Mouse (Mus musculus) C2C12 (cell line): ENCODE data around the gene Adamts9. TPM values are rescaled to one million over a fixed set of nuclear protein-coding genes. Genes with fewer than 3 reads are reported as not detected.

Experiments
- H3K27me3 ChIP-seq: one replicate; pipeline ENCODE4 v1.6.1; 2011; ENCODE audit not compliant: control insufficient read depth, insufficient read depth, insufficient read length
- H3K36me3 ChIP-seq: one replicate; pipeline ENCODE4 v1.6.1; 2011; ENCODE audit not compliant: control insufficient read depth, insufficient read depth
- H3K4me3 ChIP-seq: one replicate; pipeline ENCODE4 v1.5.1; 2011; ENCODE audit warnings: mild to moderate bottlenecking, control low read depth; ENCODE audit not compliant: poor library complexity, insufficient read depth, severe bottlenecking
- H3K79me2 ChIP-seq: one replicate; pipeline ENCODE4 v1.6.1; 2011; ENCODE audit not compliant: control insufficient read depth, insufficient read depth
- H3K79me3 ChIP-seq: one replicate; pipeline ENCODE4 v1.6.1; 2011; ENCODE audit warnings: low read depth, control low read depth
- H3ac ChIP-seq: one replicate; pipeline ENCODE3; 2011; ENCODE audit warnings: low read depth; ENCODE audit not compliant: control insufficient read depth, insufficient read length
- CEBPB ChIP-seq: IDR thresholded peaks from one replicate; pipeline ENCODE4 v1.6.1; 2011; ENCODE audit warnings: low read depth, mild to moderate bottlenecking, control low read depth, moderate library complexity
- CTCF ChIP-seq: IDR thresholded peaks from one replicate; pipeline ENCODE4 v1.5.1; 2011; ENCODE audit not compliant: control insufficient read depth, insufficient read depth, insufficient read length
- FOSL1 ChIP-seq: IDR thresholded peaks from one replicate; pipeline ENCODE4 v1.8.0; 2011; ENCODE audit warnings: mild to moderate bottlenecking, low read length; ENCODE audit not compliant: poor library complexity, insufficient read depth, severe bottlenecking
- MAX ChIP-seq: IDR thresholded peaks from one replicate; pipeline ENCODE4 v1.6.1; 2011; ENCODE audit warnings: mild to moderate bottlenecking, control low read depth
- MYOD1 ChIP-seq: IDR thresholded peaks from one replicate; pipeline ENCODE4 v1.6.1; 2011; ENCODE audit warnings: low read depth; ENCODE audit not compliant: control insufficient read depth, insufficient read length
- MYOG ChIP-seq: IDR thresholded peaks from one replicate; pipeline ENCODE4 v1.6.1; 2011; ENCODE audit not compliant: control insufficient read depth, insufficient read length; ENCODE audit errors: extremely low read depth
- USF1 ChIP-seq: IDR thresholded peaks from one replicate; pipeline ENCODE4 v1.6.1; 2011; ENCODE audit warnings: low read depth, mild to moderate bottlenecking, control low read depth, moderate library complexity
- polyA plus RNA-seq: library from polyadenylated mRNA; unstranded; fragments of >200 nt; fragmentation: generic; extraction: Trizol; gene quantifications from one replicate; pipeline ENCODE4 v1.2.1, GENCODE M21; 2012; ENCODE audit warnings: missing spikeins

Adamts9 gene
- polyA plus RNA-seq, 1 experiment, result 0.04 TPM

DNA sequence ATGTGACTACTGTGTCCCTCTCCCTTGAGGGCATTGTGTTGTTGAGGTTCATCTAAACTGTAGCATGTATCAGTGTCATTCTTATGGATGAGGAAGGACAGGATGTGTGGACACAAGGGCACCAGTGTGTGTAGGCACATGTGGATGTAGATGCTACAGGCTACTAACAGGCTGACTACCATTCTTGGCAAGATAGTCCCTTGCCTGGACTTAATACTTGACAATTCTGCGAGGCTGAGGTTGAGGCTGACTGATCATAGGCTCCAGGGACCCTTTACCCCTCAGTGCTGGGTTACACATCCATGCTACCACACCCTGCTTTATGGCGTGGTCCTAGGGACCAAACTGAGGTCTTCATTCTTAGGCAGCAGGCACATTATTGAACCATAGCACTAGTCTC, 16.1 kb upstream of the Adamts9 start:
- Histone ChIP-seq H3K4me3 (no peak overlapping the region), H3K27me3 (no peaks in the 10 kb centered on the region), H3ac (no peak overlapping the region), H3K79me3 (no peaks in the 10 kb centered on the region), H3K36me3 (no peaks in the 10 kb centered on the region), H3K79me2 (no peaks in the 10 kb centered on the region)
- TF ChIP-seq CEBPB (no peak), MYOG (no peak), MYOD1 (no peak), USF1 (no peak), MAX (no peak), FOSL1 (no peak)

DNA sequence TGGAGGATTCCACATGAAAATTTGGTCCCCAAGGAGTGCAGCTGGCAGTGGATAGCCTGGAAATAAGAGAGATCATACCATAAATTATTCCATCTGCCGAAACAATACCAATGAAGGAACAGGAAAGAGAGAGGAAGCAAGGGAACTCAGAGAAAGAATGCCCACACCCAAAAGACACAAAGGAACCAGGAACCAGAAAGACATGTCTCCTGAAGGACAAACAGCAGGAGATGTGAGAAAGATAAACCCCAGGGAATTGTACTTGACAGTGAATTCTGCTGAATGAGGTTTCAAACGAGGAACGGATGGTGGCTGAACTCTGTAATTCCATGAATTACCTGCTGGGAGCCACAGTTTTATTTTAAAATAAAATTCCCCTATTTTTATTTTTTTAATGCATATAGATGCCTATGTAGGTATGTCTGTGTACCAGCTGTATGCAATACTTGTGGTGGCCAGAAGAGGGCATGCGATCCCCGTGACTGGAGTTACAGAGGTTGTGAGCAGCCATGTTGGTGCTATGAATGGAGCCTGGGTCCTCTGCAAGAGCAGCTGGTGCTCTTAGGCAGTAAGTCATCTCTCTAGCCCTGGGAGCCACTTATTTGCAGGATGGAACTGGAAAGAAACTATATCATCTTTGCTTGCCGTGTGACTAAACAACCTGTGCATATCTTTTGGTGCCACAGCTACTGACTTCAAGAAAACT, 4.2 kb upstream of the Adamts9 start:
- H3K4me3 ChIP-seq, result no peak overlapping the region
- H3K79me2 ChIP-seq, result no peaks in the 10 kb centered on the region
- TF ChIP-seq FOSL1, result no peak
- no peak for TF ChIP-seq USF1
- no peak for TF ChIP-seq MAX
- no peak for TF ChIP-seq MYOD1
- TF ChIP-seq CTCF, result no peak
- TF ChIP-seq CEBPB, result no peak
- no peak for TF ChIP-seq MYOG
- H3ac ChIP-seq, result no peak overlapping the region
- peaks cover 3% of the 10 kb centered on the region for H3K27me3 ChIP-seq
- H3K36me3 ChIP-seq, result no peaks in the 10 kb centered on the region
- no peaks in the 10 kb centered on the region for H3K79me3 ChIP-seq

DNA sequence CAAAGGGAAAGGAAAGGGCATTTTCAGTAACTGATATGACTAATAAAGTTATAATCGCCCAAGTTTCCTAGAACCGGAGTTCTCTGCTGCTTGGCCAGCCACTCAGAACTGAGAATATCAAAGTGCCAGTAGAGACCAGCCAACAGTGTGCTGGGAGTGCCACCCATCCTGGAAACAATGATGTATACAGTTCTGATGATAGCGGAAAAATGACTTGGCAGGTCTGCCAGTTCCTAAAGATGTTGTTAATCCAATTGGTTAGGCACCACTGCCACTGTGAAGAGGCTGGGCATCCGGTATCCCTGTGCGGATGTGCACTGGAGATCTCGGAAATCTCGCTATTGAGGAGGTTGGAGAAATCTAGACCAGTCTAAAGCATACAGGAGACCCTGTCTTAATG, 1.4 kb upstream of the Adamts9 start:
- H3K27me3 ChIP-seq, result peaks cover 7% of the 10 kb centered on the region
- no peaks in the 10 kb centered on the region for H3K79me3 ChIP-seq
- TF ChIP-seq USF1 (no peak), MYOD1 (no peak), MAX (no peak), CTCF (no peak), MYOG (no peak)
- no peaks in the 10 kb centered on the region for H3K79me2 ChIP-seq
- no peak overlapping the region for H3ac ChIP-seq
- no peaks in the 10 kb centered on the region for H3K36me3 ChIP-seq
- H3K4me3 ChIP-seq, result no peak overlapping the region

DNA sequence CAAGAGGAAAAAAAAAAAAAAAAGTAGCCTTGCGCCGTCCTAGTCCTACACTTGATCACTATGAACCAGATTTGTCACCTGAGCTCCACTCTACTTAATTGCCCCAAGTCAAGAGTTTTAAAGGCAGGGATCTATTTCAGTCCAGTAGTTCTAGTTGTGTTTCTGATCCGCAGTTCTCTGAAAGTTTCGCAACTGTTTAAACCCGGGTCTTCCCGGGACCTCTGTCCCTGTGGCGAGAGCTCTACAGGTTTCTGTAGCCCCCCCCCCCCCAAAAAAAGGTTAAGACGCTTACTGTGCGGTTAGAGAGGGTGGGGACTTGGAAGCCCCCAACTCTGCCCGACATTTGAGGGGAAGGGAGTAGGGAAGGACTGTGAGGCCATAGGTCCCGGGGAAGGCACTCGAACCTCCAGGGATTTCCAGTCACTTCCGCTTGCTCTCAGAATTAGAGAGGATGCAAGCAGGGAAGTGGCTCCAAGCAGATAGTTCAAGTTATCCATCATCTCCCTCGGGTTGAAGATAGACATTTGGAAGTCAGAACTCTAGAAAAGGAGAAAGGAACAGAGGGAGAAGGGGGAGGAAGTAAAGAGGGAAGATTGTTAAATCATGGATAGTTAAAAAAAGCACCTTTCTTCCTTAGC, 875 bp upstream of the Adamts9 start:
- peaks cover 7% of the 10 kb centered on the region for H3K27me3 ChIP-seq
- no peak overlapping the region for H3K4me3 ChIP-seq
- H3K79me3 ChIP-seq, result no peaks in the 10 kb centered on the region
- no peaks in the 10 kb centered on the region for H3K36me3 ChIP-seq
- H3K79me2 ChIP-seq, result no peaks in the 10 kb centered on the region
- no peak overlapping the region for H3ac ChIP-seq
- TF ChIP-seq MYOD1 (no peak), MAX (no peak), FOSL1 (no peak), USF1 (no peak), CEBPB (no peak), CTCF (no peak), MYOG (no peak)

DNA sequence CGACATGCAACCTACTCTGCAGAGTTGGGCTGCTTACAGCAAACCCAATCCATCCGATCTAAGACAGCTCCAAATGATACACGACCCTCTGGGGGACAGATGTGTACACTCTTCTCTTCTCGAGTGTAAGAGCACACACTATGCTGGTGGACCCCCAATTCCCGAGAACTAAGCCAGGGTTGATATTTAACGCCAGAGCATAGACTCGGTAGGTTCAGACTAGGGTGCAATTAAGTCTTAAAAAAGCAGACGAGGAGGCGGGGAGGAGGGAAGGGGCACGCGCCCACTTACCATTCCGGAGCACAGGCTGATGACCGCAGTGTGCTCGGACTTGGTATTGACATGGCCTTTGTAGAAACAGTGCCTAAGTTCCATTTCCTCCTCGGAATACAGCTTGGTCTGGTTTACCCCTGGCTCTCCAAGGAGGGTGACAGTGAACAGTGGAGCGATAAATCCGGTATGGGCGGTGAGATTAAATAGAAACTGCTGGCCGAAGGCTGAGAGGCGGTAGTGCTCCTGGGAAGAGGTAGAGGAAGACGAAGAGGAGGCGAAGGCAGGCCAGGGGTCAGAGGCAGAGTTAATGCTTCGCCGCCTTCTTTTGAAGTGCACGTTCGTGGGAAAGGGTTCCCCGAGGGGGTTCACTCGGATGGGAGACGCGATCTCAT, 1.4 kb downstream of the Adamts9 start:
- no peak overlapping the region for H3K4me3 ChIP-seq
- H3K79me2 ChIP-seq, result no peaks in the 10 kb centered on the region
- H3ac ChIP-seq, result peak overlapping the region; percentile 18
- no peak for TF ChIP-seq FOSL1
- no peak for TF ChIP-seq USF1
- TF ChIP-seq MYOG, result no peak
- no peak for TF ChIP-seq CEBPB
- TF ChIP-seq MAX, result no peak
- TF ChIP-seq CTCF, result no peak
- TF ChIP-seq MYOD1, result no peak
- peaks cover 7% of the 10 kb centered on the region for H3K27me3 ChIP-seq
- H3K36me3 ChIP-seq, result no peaks in the 10 kb centered on the region
- H3K79me3 ChIP-seq, result no peaks in the 10 kb centered on the region

DNA sequence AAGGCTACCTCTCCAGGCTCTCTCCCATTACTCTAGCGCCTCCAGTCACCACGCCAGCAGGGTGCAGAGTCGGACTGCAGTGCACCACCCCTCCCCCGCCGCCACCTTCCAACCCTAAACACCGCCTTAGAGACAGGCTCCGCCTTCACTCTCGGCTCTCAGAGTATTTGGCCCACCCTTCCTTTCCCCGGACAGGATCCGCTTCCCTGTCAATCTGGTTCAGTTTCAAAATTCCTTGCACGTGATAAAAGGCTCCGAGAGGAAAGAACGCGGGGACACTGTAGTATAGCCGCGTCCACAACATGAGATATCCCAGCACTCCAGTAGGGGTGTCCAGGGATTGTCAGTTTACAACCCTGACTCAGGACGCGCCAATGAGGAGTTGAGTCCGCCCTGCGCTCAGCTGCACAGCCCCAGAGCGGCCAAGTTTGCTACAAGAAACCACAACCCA, 2.0 kb downstream of the Adamts9 start:
- Histone ChIP-seq H3K79me2 (no peaks in the 10 kb centered on the region), H3K36me3 (no peaks in the 10 kb centered on the region), H3K4me3 (no peak overlapping the region), H3ac (no peak overlapping the region), H3K79me3 (no peaks in the 10 kb centered on the region), H3K27me3 (peaks cover 7% of the 10 kb centered on the region)
- TF ChIP-seq CTCF (peak; percentile 30), USF1 (no peak)
